Mouse (Mus musculus) common myeloid progenitor, adult 5-6 weeks (primary cell): ENCODE measurements around the gene Klf6. TPM values are rescaled to one million over a fixed set of nuclear protein-coding genes. Genes with fewer than 3 reads are reported as not detected.

Experiments used
- ATAC-seq: replicated peaks from 2 replicates; pipeline ENCODE4 v1.8.0; 2016; ENCODE audit warnings: low read depth, mild to moderate bottlenecking, moderate TSS enrichment, inconsistent platforms; ENCODE audit not compliant: poor library complexity, severe bottlenecking
- total RNA-seq: library from RNA; stranded (forward); fragments of 200-1000, 187-1606 nt; gene quantifications from 2 replicates; pipeline ENCODE4 v1.2.3, GENCODE M21; 2017

Klf6 gene
- 103 and 107 TPM in 2 replicates for total RNA-seq

DNA sequence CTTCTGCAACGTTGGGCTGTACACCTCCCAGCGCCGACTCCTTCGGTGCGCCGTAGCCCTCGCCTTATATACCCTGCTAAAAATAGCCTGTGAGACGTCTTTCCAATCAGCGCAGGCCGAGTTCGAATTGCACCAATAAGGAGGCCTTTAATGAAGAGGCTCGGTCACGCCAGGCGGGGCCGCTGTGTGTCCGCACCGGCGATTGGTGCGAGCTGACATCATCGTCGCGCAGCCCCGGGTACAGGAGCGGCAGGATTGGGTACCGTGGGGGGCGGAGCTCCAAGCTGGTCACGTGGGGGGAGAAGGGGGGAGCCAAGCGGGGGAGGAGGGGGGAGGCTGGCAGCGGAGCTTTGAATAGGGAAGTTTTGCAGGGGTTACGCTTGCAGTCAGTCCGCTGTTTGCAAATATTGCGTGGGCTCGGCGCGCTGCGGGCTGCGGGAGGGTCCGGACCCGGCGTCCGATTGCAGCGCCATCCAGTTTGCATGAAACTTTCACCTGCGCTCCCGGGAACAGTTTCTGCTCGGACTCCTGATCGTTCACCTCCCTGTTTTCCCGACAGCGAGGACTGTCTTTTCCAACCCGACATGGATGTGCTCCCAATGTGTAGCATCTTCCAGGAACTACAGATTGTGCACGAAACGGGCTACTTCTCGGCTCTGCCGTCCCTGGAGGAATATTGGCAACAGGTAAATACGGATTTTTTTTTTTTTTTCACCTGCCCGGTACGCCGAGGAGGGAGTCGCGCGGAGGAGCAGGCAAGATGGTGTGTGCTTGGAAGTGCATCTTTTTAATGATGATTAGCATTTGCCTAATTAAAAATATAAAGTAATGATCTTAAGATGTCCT, at the start of gene Klf6:
Gene Klf6 (plus strand): TSS at position 326 of the 846 bp plus-strand sequence.
- peak; percentile 76 for ATAC-seq

DNA sequence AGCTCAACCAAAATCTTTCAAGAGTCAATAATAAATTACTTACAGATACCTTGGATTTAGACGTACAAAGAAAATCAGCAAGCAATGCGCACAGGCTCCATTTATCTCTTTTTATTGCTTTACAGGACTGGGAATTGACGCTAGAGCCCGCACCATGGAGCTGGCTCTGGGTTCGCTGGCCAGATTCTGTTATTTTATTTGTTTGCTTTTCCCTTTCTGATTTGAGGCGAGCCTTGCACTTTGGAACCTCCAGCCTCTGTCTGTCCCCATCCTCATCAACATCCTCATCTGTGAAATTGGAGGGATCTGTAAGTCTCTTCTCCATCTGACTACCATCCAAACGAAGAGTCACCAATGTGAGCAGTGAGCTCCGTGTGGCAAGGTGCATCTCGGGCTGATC, 47.8 kb upstream of the Klf6 start:
- no peak for ATAC-seq

- ATAC-seq: no peak
These were observed 44.0 kb upstream of the Klf6 start for GRCm38 (mm10) chr13:5817250-5817649.

DNA sequence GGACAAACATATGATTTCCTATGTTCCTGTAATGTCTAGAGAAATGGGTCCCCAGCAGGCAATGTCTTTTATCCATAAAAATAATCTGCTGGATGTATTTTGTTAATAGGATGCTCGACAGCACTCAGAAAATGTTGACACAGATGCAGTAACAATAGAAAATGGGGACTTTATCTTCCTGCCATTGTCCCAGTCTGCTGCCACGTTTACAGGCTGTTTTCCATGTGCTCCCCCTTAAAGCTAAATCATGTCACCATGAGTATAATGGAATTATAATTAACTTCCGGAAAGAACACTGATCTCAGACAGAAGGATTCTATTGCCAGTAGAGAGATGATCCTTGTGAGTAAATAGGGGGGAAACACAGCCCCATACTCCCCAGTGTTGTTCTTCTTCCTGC, 42.1 kb upstream of the Klf6 start:
- ATAC-seq: no peak

DNA sequence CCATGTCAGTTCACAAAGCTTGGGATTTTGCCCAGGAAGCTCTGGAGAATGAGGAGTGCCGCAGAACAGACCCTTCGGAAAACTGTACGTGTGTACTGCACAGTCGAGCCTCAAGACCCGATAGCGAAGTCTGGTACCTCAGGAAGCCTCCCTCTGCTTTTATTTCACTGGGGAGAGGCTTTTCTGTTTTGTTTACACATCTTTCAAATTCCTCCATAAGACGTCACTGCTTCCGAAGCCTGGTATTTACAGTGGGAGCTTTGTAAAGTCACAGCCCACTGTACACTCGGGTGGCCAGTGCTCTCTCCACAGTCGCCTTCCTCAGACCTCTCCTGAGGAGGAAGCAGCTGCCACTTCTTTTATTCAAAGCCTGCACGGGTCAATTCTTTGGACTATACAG, 38.7 kb upstream of the Klf6 start:
- no peak for ATAC-seq

DNA sequence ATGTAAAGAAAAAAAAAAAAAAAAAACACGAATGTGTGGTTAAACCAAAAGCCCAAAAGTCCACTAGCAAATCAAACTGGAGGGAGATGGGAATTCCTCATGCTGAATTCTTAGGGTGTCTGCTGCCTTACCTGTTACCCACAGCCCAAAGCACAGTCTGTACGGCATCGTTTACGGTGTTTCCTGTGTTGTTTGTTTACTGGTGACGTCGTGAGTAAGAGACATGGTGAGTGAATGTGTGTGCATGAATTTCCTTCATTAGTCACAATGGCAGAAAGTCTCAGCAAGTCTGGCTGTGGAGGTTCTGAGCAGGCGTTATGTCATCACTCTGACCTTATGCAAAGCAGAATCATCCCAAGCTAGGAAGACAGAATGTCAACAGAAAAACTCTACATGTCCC, 38.1 kb upstream of the Klf6 start:
- no peak for ATAC-seq

DNA sequence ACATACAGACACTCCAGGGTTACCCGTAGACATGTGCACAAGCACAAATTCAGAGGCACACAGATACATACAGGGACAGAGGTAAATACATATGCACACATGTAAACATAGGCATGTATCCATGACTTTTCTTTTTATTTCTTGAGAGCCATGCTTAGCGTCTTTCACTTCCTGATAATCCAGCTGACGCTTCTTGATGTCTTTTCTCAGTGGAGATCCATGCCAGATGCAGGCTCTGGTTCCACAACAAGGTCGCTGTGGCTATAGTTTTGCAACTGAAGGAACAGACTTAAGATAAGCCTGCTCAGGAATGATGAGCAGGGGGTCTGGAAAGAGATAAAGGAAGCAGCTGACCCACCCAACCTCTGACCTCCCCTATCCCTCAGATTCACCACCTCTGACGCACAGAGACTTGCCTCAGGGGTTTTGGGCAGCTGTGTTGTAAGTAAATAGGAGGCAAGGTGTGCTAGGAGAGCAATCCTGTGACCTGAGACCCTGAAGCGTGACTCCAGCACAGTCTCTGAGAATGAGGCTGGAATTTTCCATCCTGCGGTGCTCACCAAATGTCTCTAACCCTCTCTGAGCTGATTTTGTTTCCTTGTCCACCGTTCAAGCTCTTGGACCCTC, 37.0 kb upstream of the Klf6 start:
- ATAC-seq: peak; percentile 47; the same call in 1 of the 2 replicates

- ATAC-seq: no peak
These were observed 35.0 kb upstream of the Klf6 start for GRCm38 (mm10) chr13:5826170-5826827.

DNA sequence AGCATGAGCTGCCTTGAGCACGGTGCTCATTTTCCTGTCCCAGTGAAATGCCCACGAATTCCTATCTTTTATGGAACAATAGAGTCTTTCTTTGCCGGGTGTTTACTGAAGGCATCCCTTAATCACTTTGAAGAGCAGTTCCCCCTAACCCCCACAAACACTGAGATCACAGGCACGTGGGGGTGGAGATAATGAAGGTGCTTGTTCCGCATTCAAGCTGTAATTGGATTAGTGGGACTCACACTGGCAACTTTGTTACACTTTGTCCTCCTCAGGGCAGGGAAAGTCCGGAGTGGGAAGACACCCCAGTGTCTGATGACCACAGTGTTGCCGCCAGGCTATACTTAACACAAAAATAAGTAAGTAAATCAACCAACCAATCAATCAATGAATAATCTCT, 29.3 kb upstream of the Klf6 start:
- no peak for ATAC-seq

GRCm38 (mm10) chr13:5837174-5837777, 24.0 kb upstream of the Klf6 start:
- no peak for ATAC-seq

DNA sequence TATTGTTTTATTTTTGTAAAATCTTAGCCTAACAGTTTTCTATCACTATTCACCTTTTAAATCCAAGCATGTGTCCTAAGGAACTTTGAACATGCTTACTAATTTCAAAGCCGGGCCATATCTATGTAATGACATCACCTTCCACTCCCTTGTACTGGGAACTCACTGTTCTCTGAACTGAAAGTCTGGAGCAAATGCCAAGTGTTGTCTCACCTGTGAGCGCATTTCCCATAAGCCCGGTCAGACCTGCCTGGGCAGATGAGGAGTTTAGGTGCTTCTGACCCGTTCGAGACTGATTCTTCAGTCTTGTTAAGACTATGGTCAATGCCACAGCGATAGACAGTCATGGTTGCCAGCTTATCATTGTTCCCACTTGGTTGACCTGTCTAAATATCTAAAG, 19.9 kb upstream of the Klf6 start:
- ATAC-seq: no peak

GRCm38 (mm10) chr13:5842911-5843310, 18.4 kb upstream of the Klf6 start:
- no peak for ATAC-seq

DNA sequence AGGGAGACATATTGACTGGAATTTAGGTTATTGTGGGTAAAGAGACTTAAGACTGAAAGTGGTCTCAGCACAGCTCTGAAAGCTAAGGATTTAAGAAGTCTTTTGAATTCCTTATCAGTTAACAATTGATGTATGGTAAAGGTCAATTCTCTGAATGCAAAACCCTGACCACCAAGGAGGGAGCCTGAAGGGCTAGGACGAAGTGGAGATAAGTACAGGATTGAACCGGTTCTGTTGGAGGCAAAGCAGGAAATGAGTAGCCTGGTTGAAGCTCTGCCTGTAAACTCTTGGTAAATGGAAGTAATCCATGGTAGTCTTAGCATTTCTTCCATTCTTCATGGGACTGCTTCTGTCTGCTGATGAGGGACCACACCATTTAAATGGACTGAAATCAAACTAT, 17.5 kb upstream of the Klf6 start:
- no peak for ATAC-seq

DNA sequence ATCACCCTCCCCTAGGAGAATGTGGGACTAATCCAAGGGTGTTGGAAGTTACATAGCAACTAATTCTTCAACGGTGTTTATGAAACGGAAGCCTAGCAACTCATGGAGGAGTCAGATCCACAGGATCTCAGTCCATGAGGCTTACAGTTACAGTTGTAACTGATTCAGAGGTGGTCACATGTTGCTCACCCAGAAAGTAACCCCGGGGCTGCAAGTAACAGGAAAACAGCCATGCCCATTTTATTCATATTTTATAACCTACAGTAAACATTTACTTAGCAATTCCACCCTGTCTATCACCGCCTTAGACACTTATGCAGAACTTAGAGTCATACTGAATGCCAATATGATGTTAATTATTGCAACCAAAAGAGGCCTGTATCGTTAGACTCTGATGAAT, 16.9 kb upstream of the Klf6 start:
- ATAC-seq: no peak

DNA sequence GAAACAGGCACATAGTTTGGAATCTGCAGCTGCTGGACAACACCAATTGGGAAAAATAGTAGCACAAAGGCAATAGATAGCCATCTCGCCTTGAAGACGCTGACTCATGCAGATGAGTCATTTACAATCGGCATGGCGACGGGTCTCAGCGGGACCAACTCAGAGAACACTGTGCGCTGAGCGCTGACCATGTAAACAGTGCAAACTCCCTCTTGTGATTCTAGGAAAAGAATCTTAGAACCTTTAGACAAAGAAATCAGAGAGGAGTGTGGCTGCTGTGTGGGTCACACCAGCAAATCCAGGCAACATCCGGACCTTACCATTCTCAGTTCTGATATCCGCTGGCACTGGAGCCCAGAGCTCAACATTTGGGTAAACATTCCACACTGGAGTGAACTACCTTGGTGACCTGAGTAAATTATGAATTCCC, 16.1 kb upstream of the Klf6 start:
- ATAC-seq: peak; percentile 55

- peak; percentile 83 for ATAC-seq
These were observed 15.7 kb upstream of the Klf6 start for GRCm38 (mm10) chr13:5845605-5846004.

GRCm38 (mm10) chr13:5846860-5847259, 14.4 kb upstream of the Klf6 start:
- ATAC-seq: no peak

- no peak for ATAC-seq
These were observed 13.5 kb upstream of the Klf6 start for GRCm38 (mm10) chr13:5847736-5848135.

- peak; percentile 21 for ATAC-seq
These were observed 578 bp upstream of the Klf6 start for GRCm38 (mm10) chr13:5860651-5861156.

DNA sequence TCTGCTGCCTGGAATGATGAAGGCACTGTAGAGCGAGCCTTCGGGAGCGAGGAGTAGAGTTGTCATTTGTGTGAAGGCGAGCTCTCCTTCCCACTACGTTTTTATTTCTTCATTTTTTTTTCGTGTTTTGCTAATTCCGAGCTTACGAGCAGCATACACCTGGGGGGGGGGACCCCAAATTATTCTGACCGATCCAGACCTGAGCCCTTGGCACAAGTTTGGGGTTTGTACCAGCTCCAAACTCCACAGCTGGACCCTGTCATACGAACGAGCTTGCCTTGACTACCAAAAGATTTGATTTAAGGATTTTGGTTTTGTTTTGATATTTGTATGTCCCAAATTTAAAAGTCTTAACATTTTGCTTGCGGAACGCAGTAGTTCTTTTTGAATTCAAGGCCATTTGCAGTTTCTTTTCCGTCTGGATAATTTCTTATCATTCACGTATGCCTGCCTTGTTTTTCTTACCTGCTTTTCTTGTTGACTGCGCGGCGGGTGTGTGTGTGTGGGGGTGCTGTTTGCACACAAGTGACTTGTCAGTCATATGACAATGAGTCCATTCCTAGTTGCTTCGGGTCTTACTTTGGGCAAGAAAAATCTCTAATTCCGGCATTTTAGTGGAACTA, 832 bp downstream of the Klf6 start:
- ATAC-seq: no peak
